Mouse (Mus musculus) stomach, postnatal 0 days (tissue): ENCODE results near the gene Mgll. TPM values are rescaled to one million over a fixed set of nuclear protein-coding genes. Genes with fewer than 3 reads are reported as not detected.
A peak's percentile ranks its signal among the peaks of the same experiment; 100 is the strongest.

ENCODE experiments used
- ATAC-seq: fragments of 200-750 bp; cut with Nextera tagmentation; 2 replicates; pipeline ENCODE4 v1.8.0; 2017; ENCODE audit not compliant: low FRiP score, low TSS enrichment
- DNase-seq: peaks from one replicate; pipeline ENCODE4 v3.0.0-alpha.2; 2016; ENCODE audit warnings: low spot score
- H3K27ac ChIP-seq: fragments of 300-500 bp; sonication (generic); replicated peaks from 2 replicates; pipeline ENCODE4 v1.5.1; 2014; ENCODE audit warnings: mild to moderate bottlenecking, control low read depth
- H3K27me3 ChIP-seq: fragments of 300-500 bp; sonication (generic); 2 replicates; pipeline ENCODE4 v1.6.1; 2014; ENCODE audit warnings: low read length; ENCODE audit not compliant: control insufficient read depth, insufficient read depth
- H3K36me3 ChIP-seq: fragments of 300-500 bp; sonication (generic); 2 replicates; pipeline ENCODE4 v1.6.1; 2014; ENCODE audit warnings: low read length, mixed read lengths; ENCODE audit not compliant: control insufficient read depth, insufficient read depth
- H3K4me1 ChIP-seq: fragments of 300-500 bp; sonication (generic); replicated peaks from 2 replicates; pipeline ENCODE4 v1.6.1; 2014; ENCODE audit warnings: antibody characterized with exemption; ENCODE audit not compliant: control insufficient read depth, insufficient read depth
- H3K4me2 ChIP-seq: fragments of 300-500 bp; sonication (generic); replicated peaks from 2 replicates; pipeline ENCODE4 v1.6.1; 2014; ENCODE audit warnings: low read depth, mild to moderate bottlenecking, control low read depth, moderate library complexity
- H3K4me3 ChIP-seq: fragments of 300-500 bp; sonication (generic); 2 replicates; pipeline ENCODE4 v1.5.1; 2014; ENCODE audit warnings: low read depth, low read length, control low read depth
- H3K9ac ChIP-seq: fragments of 300-500 bp; sonication (generic); 2 replicates; pipeline ENCODE4 v1.6.1; 2014; ENCODE audit warnings: mild to moderate bottlenecking, low read length, control low read depth, mixed read lengths
- H3K9me3 ChIP-seq: fragments of 300-500 bp; sonication (generic); 2 replicates; pipeline ENCODE4 v1.6.1; 2016; ENCODE audit warnings: low read length; ENCODE audit not compliant: control insufficient read depth
- CTCF ChIP-seq: IDR thresholded peaks from 2 replicates; pipeline ENCODE4 v1.5.1; 2016; ENCODE audit warnings: antibody characterized with exemption, low read depth, mild to moderate bottlenecking, moderate library complexity
- EP300 ChIP-seq: optimal IDR thresholded peaks from 2 replicates; pipeline ENCODE3; 2016; ENCODE audit warnings: antibody characterized with exemption
- WGBS: fragments of 180-500 bp; shearing (Covaris S2); extraction: QIAGEN DNeasy Blood & Tissue Kit; methylation state at CpG from one replicate; pipeline ENCODE4 v1.1.7; 2014; 5-methylcytosine and 5-hydroxymethylcytosine counted together
- polyA plus RNA-seq: library from polyadenylated mRNA; unstranded; fragments of >200 nt; fragmentation: Nextera tagmentation; extraction: Ambion mirVana; gene quantifications from 2 replicates; pipeline ENCODE4 v1.2.1, GENCODE M21; 2015

The Mgll gene
- polyA plus RNA-seq, 1 experiment from 2014 or later, result 117 TPM

GRCm38 (mm10) chr6:88872811-88873210 is 148.6 kb downstream of the Mgll start:
- Histone ChIP-seq H3K4me3 (no peak overlapping the region), H3K9me3 (no peaks in the 10 kb centered on the region)
- WGBS, result 48% methylated on average over 7 of the region's 7 CpGs

GRCm38 (mm10) chr6:88873965-88874867 is 150.0 kb downstream of the Mgll start:
- no peak for TF ChIP-seq EP300
- TF ChIP-seq CTCF, result no peak
- Histone ChIP-seq H3K4me2 (peak overlapping the region; percentile 97), H3K36me3 (no peaks in the 10 kb centered on the region), H3K4me1 (no peaks in the 10 kb centered on the region), H3K4me3 (peak overlapping the region; percentile 67), H3K27me3 (no peaks in the 10 kb centered on the region), H3K9me3 (no peaks in the 10 kb centered on the region), H3K9ac (peak overlapping the region; percentile 68), H3K27ac (no peak overlapping the region; the same call in 1 of the 2 replicates)
- ATAC-seq (peak; percentile 48), DNase-seq (peak; percentile 44)
- WGBS, result 2% methylated on average over 67 of the region's 74 CpGs

More at GRCm38 (mm10) chr6:88872811-88873210, 148.6 kb downstream of the Mgll start:
- no peak for DNase-seq
- H3K4me1 ChIP-seq, result no peaks in the 10 kb centered on the region
- ATAC-seq, result no peak
- H3K27me3 ChIP-seq, result no peaks in the 10 kb centered on the region
- no peaks in the 10 kb centered on the region for H3K36me3 ChIP-seq
- TF ChIP-seq EP300 (no peak), CTCF (no peak)
- H3K4me2 ChIP-seq, result no peak overlapping the region
- H3K27ac ChIP-seq, result no peak overlapping the region
- H3K9ac ChIP-seq, result no peak overlapping the region

GRCm38 (mm10) chr6:88874868-88875508 is 150.8 kb downstream of the Mgll start, which contains the start of gene Podxl2:
Gene Podxl2 (minus strand): TSS chr6:88875044.
- Histone ChIP-seq H3K4me2 (peak within 1 kb of the TSS; percentile 97), H3K9ac (peak within 1 kb of the TSS; percentile 68), H3K36me3 (no peaks in the 10 kb centered on the region), H3K4me3 (peak within 1 kb of the TSS; percentile 67), H3K9me3 (no peaks in the 10 kb centered on the region), H3K4me1 (no peaks in the 10 kb centered on the region), H3K27ac (no peak within 1 kb of the TSS; the same call in 1 of the 2 replicates), H3K27me3 (no peaks in the 10 kb centered on the region)
- DNase-seq, result peak; percentile 71
- TF ChIP-seq EP300, result no peak
- TF ChIP-seq CTCF, result no peak
- peak; percentile 72 for ATAC-seq
- 7% methylated on average over 47 of the region's 63 CpGs for WGBS

Other genes starting within 250 kb of the Mgll start
- gene Sec61a1, start 205.5 kb upstream of the Mgll start, polyA plus RNA-seq, result 163 and 168 TPM in 2 replicates
- 0.28 and 0.62 TPM in 2 replicates for gene Kbtbd12, start 86.5 kb upstream of the Mgll start, polyA plus RNA-seq
- 25.1 and 26.1 TPM in 2 replicates for gene Abtb1, start 117.6 kb downstream of the Mgll start, polyA plus RNA-seq
- gene Podxl2, start 150.6 kb downstream of the Mgll start, polyA plus RNA-seq, result 31.4 and 38.5 TPM in 2 replicates
- 24.2 and 25.0 TPM in 2 replicates for gene Mcm2, start 174.4 kb downstream of the Mgll start, polyA plus RNA-seq
- 39.8 and 42.8 TPM in 2 replicates for gene Tpra1, start 177.8 kb downstream of the Mgll start, polyA plus RNA-seq